Mouse (Mus musculus): ENCODE data around the gene Ctc1. TPM values are rescaled to one million over a fixed set of nuclear protein-coding genes. Genes with fewer than 3 reads are reported as not detected.

Gene Ctc1
- total and polyA plus RNA-seq, 2 experiments from 2014 or later: 46.8 to 67.7 TPM

- Histone ChIP-seq H3K27me3 (ENCODE audit: insufficient read depth, low read length) (no peaks in the 10 kb centered on the region), H3K36me3 (ENCODE audit: insufficient read depth, low read length) (no peaks in the 10 kb centered on the region), H3K4me1 (ENCODE audit: insufficient read depth, low read length) (peaks cover 9% of the 10 kb centered on the region; the same call in 1 of the 2 replicates), H3K27ac (ENCODE audit: low read depth, low read length) (no peak overlapping the region), H3K4me2 (ENCODE audit: low read depth, low read length, poor library complexity, severe bottlenecking) (no peak overlapping the region), H3K4me3 (ENCODE audit: low read depth, low read length) (no peak overlapping the region), H3K9ac (replicated peaks; ENCODE audit: low read length, poor library complexity, severe bottlenecking) (no peak overlapping the region), H3K9me3 (ENCODE audit: low read length) (no peaks in the 10 kb centered on the region)
- no peak for DNase-seq (ENCODE audit: low spot score)
- 50% methylated on average over 8 of the region's 9 CpGs for WGBS
- ATAC-seq (ENCODE audit: low FRiP score): no peak
- TF ChIP-seq CTCF (IDR thresholded peaks at IDR 0.05): no peak
These were observed 60.2 kb downstream of the Ctc1 start for GRCm38 (mm10) chr11:69075764-69076479.

DNA sequence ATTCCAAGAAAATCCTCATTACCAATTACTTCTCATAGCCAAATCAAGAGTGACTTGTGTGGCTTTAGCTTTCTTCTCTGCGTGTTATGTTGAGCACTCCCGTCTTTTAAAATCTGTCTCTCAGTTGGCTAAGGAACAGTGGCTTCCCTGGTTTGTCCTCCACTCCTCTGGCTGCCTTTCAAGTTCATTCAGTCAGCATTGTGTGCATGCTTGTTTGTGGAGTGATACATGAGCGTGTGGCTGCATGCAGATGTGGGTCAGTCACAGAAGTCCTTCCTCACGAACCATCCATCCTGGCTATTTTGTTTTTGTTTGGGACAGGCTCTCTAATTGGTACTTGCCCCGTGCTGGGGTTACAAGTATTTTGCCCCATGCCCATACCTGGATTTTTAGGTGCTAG is 60.9 kb downstream of the Ctc1 start:
- no peak for ATAC-seq (ENCODE audit: low FRiP score)
- Histone ChIP-seq H3K27ac (ENCODE audit: low read depth, low read length) (no peak overlapping the region), H3K9ac (replicated peaks; ENCODE audit: low read length, poor library complexity, severe bottlenecking) (no peak overlapping the region), H3K4me1 (ENCODE audit: insufficient read depth, low read length) (peaks cover 5% of the 10 kb centered on the region; the same call in 1 of the 2 replicates), H3K36me3 (ENCODE audit: insufficient read depth, low read length) (no peaks in the 10 kb centered on the region), H3K9me3 (ENCODE audit: low read length) (no peaks in the 10 kb centered on the region), H3K4me3 (ENCODE audit: low read depth, low read length) (no peak overlapping the region), H3K27me3 (ENCODE audit: insufficient read depth, low read length) (no peaks in the 10 kb centered on the region), H3K4me2 (ENCODE audit: low read depth, low read length, poor library complexity, severe bottlenecking) (no peak overlapping the region)
- DNase-seq (ENCODE audit: low spot score): no peak
- TF ChIP-seq CTCF (IDR thresholded peaks at IDR 0.05): no peak
- WGBS: 53% methylated on average over 5 of the region's 5 CpGs

DNA sequence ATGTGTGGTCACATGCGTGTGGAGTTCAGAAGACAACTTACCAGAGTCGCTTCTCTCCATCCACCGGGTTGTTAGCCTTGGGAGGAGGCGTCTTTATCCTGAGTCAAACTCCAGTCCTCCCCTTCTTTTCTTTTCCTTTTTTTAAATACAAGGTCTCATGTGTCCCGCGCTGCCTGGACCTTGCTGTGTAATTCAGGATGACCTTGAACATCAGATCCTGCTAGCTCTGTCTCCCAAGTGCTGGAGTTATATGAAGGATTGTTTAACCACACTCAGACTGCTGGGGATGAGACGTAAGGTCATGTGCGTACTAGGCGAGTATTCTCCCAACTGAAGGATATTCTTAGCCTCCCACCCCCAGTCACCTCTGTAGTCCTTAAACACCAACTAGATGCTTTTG is 61.6 kb downstream of the Ctc1 start:
- H3K9me3 ChIP-seq (ENCODE audit: low read length): no peaks in the 10 kb centered on the region
- no peak for TF ChIP-seq CTCF (IDR thresholded peaks at IDR 0.05)
- ATAC-seq (ENCODE audit: low FRiP score): no peak
- WGBS: 86% methylated on average over 9 of the region's 9 CpGs
- peaks cover under 1% of the 10 kb centered on the region; the same call in 1 of the 2 replicates for H3K4me1 ChIP-seq (ENCODE audit: insufficient read depth, low read length)
- no peaks in the 10 kb centered on the region for H3K27me3 ChIP-seq (ENCODE audit: insufficient read depth, low read length)
- no peaks in the 10 kb centered on the region for H3K36me3 ChIP-seq (ENCODE audit: insufficient read depth, low read length)
- no peak overlapping the region for H3K4me3 ChIP-seq (ENCODE audit: low read depth, low read length)
- no peak overlapping the region for H3K4me2 ChIP-seq (ENCODE audit: low read depth, low read length, poor library complexity, severe bottlenecking)
- H3K9ac ChIP-seq (replicated peaks; ENCODE audit: low read length, poor library complexity, severe bottlenecking): no peak overlapping the region
- no peak overlapping the region for H3K27ac ChIP-seq (ENCODE audit: low read depth, low read length)
- no peak for DNase-seq (ENCODE audit: low spot score)

DNA sequence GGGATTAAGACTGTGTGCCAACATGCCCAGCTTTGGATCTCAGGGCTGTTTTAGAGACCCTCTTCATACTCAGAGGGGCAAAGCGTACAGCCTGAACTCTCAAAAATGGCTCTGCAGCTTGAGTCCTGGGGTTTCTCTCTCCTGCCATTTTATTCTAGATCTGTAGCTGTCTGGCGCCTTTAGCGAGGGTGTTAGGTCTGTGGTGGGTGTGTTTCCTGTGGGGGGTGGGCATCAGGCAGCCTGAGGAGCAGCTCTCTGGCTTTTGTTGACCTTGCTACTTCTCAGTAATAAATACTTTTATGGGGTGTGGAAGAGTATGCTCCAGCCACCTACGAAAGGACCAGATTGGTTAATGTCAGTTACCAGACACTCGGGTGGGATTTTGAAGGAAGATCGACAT is 62.3 kb downstream of the Ctc1 start:
- ATAC-seq (ENCODE audit: low FRiP score) (no peak), DNase-seq (ENCODE audit: low spot score) (no peak)
- Histone ChIP-seq H3K27ac (ENCODE audit: low read depth, low read length) (no peak overlapping the region), H3K9ac (replicated peaks; ENCODE audit: low read length, poor library complexity, severe bottlenecking) (no peak overlapping the region), H3K27me3 (ENCODE audit: insufficient read depth, low read length) (no peaks in the 10 kb centered on the region), H3K4me3 (ENCODE audit: low read depth, low read length) (no peak overlapping the region), H3K4me2 (ENCODE audit: low read depth, low read length, poor library complexity, severe bottlenecking) (no peak overlapping the region), H3K36me3 (ENCODE audit: insufficient read depth, low read length) (no peaks in the 10 kb centered on the region), H3K9me3 (ENCODE audit: low read length) (no peaks in the 10 kb centered on the region), H3K4me1 (ENCODE audit: insufficient read depth, low read length) (no peaks in the 10 kb centered on the region)
- WGBS: 86% methylated on average over 6 of the region's 6 CpGs
- TF ChIP-seq CTCF (IDR thresholded peaks at IDR 0.05): no peak

GRCm38 (mm10) chr11:69078805-69079438 is 63.2 kb downstream of the Ctc1 start:
- DNase-seq (ENCODE audit: low spot score): no peak
- Histone ChIP-seq H3K9me3 (ENCODE audit: low read length) (no peaks in the 10 kb centered on the region), H3K4me2 (ENCODE audit: low read depth, low read length, poor library complexity, severe bottlenecking) (no peak overlapping the region), H3K36me3 (ENCODE audit: insufficient read depth, low read length) (no peaks in the 10 kb centered on the region), H3K9ac (replicated peaks; ENCODE audit: low read length, poor library complexity, severe bottlenecking) (no peak overlapping the region), H3K27me3 (ENCODE audit: insufficient read depth, low read length) (no peaks in the 10 kb centered on the region), H3K27ac (ENCODE audit: low read depth, low read length) (no peak overlapping the region), H3K4me3 (ENCODE audit: low read depth, low read length) (no peak overlapping the region), H3K4me1 (ENCODE audit: insufficient read depth, low read length) (no peaks in the 10 kb centered on the region)
- 76% methylated on average over 5 of the region's 5 CpGs for WGBS
- ATAC-seq (ENCODE audit: low FRiP score): no peak
- TF ChIP-seq CTCF (IDR thresholded peaks at IDR 0.05): no peak

DNA sequence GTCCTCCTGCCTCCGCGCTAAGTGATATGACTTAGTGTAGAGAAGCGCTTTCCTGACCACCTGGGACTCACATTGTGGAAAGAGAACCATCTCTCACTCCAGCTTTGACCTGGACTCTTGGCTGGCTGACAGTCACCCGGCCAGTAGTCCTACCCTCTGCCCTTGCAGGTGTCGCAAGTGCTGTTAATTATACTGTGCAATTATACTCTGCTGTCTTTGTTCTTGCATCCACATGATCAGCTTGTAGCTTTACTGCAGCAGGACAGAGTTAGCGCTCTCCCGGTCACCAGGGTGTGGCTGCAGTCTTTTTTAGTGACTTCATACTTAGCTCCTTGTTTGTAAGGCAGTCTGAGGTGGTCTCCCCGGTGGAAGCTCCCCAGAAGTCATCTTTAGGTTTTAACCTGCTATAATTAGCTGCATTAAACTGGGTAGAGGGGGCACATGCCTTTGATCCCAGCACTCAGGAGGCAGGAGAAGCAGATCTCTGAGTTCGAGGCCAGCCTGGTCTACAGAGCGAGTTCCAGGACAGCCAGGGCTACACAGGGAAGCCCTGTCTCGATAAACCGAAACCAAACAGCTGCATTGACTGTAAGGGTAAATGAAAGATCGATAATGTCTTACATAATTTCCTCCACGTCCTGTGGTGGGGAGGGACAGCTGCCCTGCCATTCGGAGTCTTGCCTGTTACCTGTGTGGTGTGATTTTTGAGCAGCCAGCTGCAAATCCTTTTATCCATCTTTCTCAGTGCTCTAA is 64.6 kb downstream of the Ctc1 start:
- DNase-seq (ENCODE audit: low spot score) (no peak), ATAC-seq (ENCODE audit: low FRiP score) (no peak)
- H3K9me3 ChIP-seq (ENCODE audit: low read length): no peaks in the 10 kb centered on the region
- no peak overlapping the region for H3K4me3 ChIP-seq (ENCODE audit: low read depth, low read length)
- no peaks in the 10 kb centered on the region for H3K36me3 ChIP-seq (ENCODE audit: insufficient read depth, low read length)
- H3K4me2 ChIP-seq (ENCODE audit: low read depth, low read length, poor library complexity, severe bottlenecking): no peak overlapping the region
- WGBS: 90% methylated on average over 15 of the region's 15 CpGs
- TF ChIP-seq CTCF (IDR thresholded peaks at IDR 0.05): no peak
- H3K9ac ChIP-seq (replicated peaks; ENCODE audit: low read length, poor library complexity, severe bottlenecking): no peak overlapping the region
- no peaks in the 10 kb centered on the region for H3K27me3 ChIP-seq (ENCODE audit: insufficient read depth, low read length)
- H3K27ac ChIP-seq (ENCODE audit: low read depth, low read length): no peak overlapping the region
- H3K4me1 ChIP-seq (ENCODE audit: insufficient read depth, low read length): no peaks in the 10 kb centered on the region

Data from midbrain, postnatal 0 days (tissue).